Mouse (Mus musculus): Measurements from ENCODE around the gene F8. TPM values are rescaled to one million over a fixed set of nuclear protein-coding genes. Genes with fewer than 3 reads are reported as not detected.
A peak's percentile ranks its signal among the peaks of the same experiment; 100 is the strongest.

F8 gene
- polyA plus RNA-seq (2016; fragmentation: Nextera tagmentation; extraction: Ambion mirVana), result 1.9 TPM in 2 replicates

GRCm38 (mm10) chrX:75382195-75382771, at the start of gene F8, which contains the start of gene Fundc2:
TSS of gene F8 (minus strand) at chrX:75382615.
TSS of gene Fundc2 (plus strand) at chrX:75382399.
- Histone ChIP-seq H3K9ac (replicated peaks) (peak within 1 kb of the TSS; percentile 47), H3K27me3 (no peaks in the 10 kb centered on the region), H3K4me2 (replicated peaks) (peak within 1 kb of the TSS; percentile 50), H3K9me3 (no peaks in the 10 kb centered on the region), H3K4me3 (peak within 1 kb of the TSS; percentile 49), H3K27ac (replicated peaks) (no peak within 1 kb of the TSS; the same call in 1 of the 2 replicates), H3K36me3 (no peaks in the 10 kb centered on the region), H3K4me1 (no peaks in the 10 kb centered on the region)
- 15% methylated on average over 25 of the region's 25 CpGs for WGBS
- ATAC-seq (ENCODE audit: low FRiP score, low read depth), result peak; percentile 97

- Histone ChIP-seq H3K36me3 (no peaks in the 10 kb centered on the region), H3K4me3 (peak within 1 kb of the TSS; percentile 53), H3K27me3 (no peaks in the 10 kb centered on the region), H3K9me3 (no peaks in the 10 kb centered on the region), H3K4me2 (replicated peaks) (peak within 1 kb of the TSS; percentile 48), H3K4me1 (no peaks in the 10 kb centered on the region), H3K27ac (replicated peaks) (peak within 1 kb of the TSS; percentile 91), H3K9ac (replicated peaks) (peak within 1 kb of the TSS; percentile 57)
- peak; percentile 100 for ATAC-seq (ENCODE audit: low FRiP score, low read depth)
- 21% methylated on average over 50 of the region's 52 CpGs for WGBS
Measured at GRCm38 (mm10) chrX:75415936-75416785, 33.7 kb upstream of the F8 start, which contains the start of the genes Cmc4, Mtcp1 and Brcc3. TSS of gene Cmc4 (minus strand) at chrX:75416584. TSS of gene Mtcp1 (minus strand) at chrX:75416588. TSS of gene Brcc3 (plus strand) at chrX:75416628.

- no peaks in the 10 kb centered on the region for H3K27me3 ChIP-seq
- H3K4me3 ChIP-seq, result no peak overlapping the region
- no peaks in the 10 kb centered on the region for H3K4me1 ChIP-seq
- H3K9ac ChIP-seq (replicated peaks), result no peak overlapping the region
- no peaks in the 10 kb centered on the region for H3K36me3 ChIP-seq
- no peak overlapping the region for H3K4me2 ChIP-seq (replicated peaks)
- no peak for ATAC-seq (ENCODE audit: low FRiP score, low read depth)
- no peak overlapping the region for H3K27ac ChIP-seq (replicated peaks)
- H3K9me3 ChIP-seq, result no peaks in the 10 kb centered on the region
- 81% methylated on average over 1 of the region's 1 CpGs for WGBS
Measured at GRCm38 (mm10) chrX:75409711-75410110, 27.3 kb upstream of the F8 start.

DNA sequence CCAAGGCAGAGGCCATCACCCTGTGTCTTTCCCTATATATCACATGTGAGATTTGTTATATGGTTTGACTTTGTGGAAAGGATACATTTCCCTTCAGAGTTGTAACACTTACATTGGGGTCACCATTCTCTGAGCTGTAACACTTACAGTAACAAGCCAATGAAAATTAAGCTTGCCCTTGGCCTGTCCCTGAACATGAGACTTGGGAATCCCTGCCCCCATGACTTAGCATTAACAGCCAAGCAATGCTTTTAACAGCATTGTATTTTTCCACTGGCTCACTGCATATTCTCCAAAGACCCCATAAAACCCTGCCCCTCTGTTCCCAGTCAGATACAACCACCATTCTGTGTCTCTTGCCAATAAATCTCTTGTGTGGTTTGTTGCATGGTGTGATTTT, 20.9 kb upstream of the F8 start:
- Histone ChIP-seq H3K9ac (replicated peaks) (no peak overlapping the region), H3K4me1 (no peaks in the 10 kb centered on the region), H3K27me3 (no peaks in the 10 kb centered on the region), H3K36me3 (no peaks in the 10 kb centered on the region), H3K27ac (replicated peaks) (no peak overlapping the region), H3K9me3 (no peaks in the 10 kb centered on the region), H3K4me3 (no peak overlapping the region), H3K4me2 (replicated peaks) (no peak overlapping the region)
- ATAC-seq (ENCODE audit: low FRiP score, low read depth), result no peak

GRCm38 (mm10) chrX:75402668-75403067, 20.3 kb upstream of the F8 start:
- ATAC-seq (ENCODE audit: low FRiP score, low read depth), result no peak
- no peak overlapping the region for H3K9ac ChIP-seq (replicated peaks)
- no peaks in the 10 kb centered on the region for H3K27me3 ChIP-seq
- H3K4me2 ChIP-seq (replicated peaks), result no peak overlapping the region
- H3K27ac ChIP-seq (replicated peaks), result no peak overlapping the region
- 67% methylated on average over 2 of the region's 2 CpGs for WGBS
- no peaks in the 10 kb centered on the region for H3K36me3 ChIP-seq
- no peaks in the 10 kb centered on the region for H3K4me1 ChIP-seq
- no peak overlapping the region for H3K4me3 ChIP-seq
- no peaks in the 10 kb centered on the region for H3K9me3 ChIP-seq

DNA sequence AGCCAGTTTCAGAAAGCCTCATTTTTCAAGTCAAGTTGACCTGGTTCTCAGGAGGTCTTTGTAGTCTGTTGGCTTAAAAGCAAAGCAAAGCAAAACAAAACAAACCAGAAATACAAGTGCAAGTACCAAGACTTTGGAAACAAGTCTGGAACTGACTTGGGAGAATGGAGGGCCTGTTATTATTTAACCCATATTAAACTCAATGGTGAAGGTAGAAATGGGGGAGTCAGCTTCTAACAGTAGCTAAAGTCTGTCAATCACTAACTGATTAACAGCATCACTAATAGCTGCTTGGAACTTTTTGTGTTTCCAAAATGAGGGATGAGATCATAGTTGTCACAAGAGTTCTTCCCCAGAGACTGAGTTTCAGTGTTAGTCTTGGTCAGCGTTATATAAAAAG, 17.1 kb upstream of the F8 start:
- Histone ChIP-seq H3K9ac (replicated peaks) (no peak overlapping the region), H3K9me3 (no peaks in the 10 kb centered on the region), H3K4me3 (no peak overlapping the region), H3K36me3 (no peaks in the 10 kb centered on the region), H3K4me2 (replicated peaks) (no peak overlapping the region), H3K27me3 (no peaks in the 10 kb centered on the region), H3K4me1 (no peaks in the 10 kb centered on the region), H3K27ac (replicated peaks) (no peak overlapping the region)
- 90% methylated on average over 1 of the region's 1 CpGs for whole genome bisulfite sequencing
- no peak for ATAC-seq (ENCODE audit: low FRiP score, low read depth)

- Histone ChIP-seq H3K4me3 (peak overlapping the region; percentile 49), H3K9me3 (no peaks in the 10 kb centered on the region), H3K9ac (replicated peaks) (no peak overlapping the region), H3K27ac (replicated peaks) (no peak overlapping the region), H3K36me3 (no peaks in the 10 kb centered on the region), H3K4me2 (replicated peaks) (peak overlapping the region; percentile 50), H3K27me3 (no peaks in the 10 kb centered on the region), H3K4me1 (no peaks in the 10 kb centered on the region)
- WGBS, result 74% methylated on average over 5 of the region's 5 CpGs
- ATAC-seq (ENCODE audit: low FRiP score, low read depth), result peak; percentile 50
Measured at GRCm38 (mm10) chrX:75381699-75382098, 716 bp downstream of the F8 start.

GRCm38 (mm10) chrX:75381176-75381575, 1.2 kb downstream of the F8 start:
- WGBS, result 81% methylated on average over 1 of the region's 1 CpGs
- no peaks in the 10 kb centered on the region for H3K9me3 ChIP-seq
- no peaks in the 10 kb centered on the region for H3K36me3 ChIP-seq
- H3K4me2 ChIP-seq (replicated peaks), result no peak overlapping the region
- ATAC-seq (ENCODE audit: low FRiP score, low read depth), result no peak
- H3K9ac ChIP-seq (replicated peaks), result no peak overlapping the region
- no peaks in the 10 kb centered on the region for H3K27me3 ChIP-seq
- no peak overlapping the region for H3K4me3 ChIP-seq
- no peak overlapping the region for H3K27ac ChIP-seq (replicated peaks)
- H3K4me1 ChIP-seq, result no peaks in the 10 kb centered on the region

GRCm38 (mm10) chrX:75376815-75377214, 5.6 kb downstream of the F8 start:
- Histone ChIP-seq H3K4me2 (replicated peaks) (no peak overlapping the region), H3K4me3 (no peak overlapping the region), H3K4me1 (no peaks in the 10 kb centered on the region), H3K36me3 (no peaks in the 10 kb centered on the region), H3K27me3 (no peaks in the 10 kb centered on the region), H3K27ac (replicated peaks) (no peak overlapping the region), H3K9me3 (no peaks in the 10 kb centered on the region), H3K9ac (replicated peaks) (no peak overlapping the region)
- ATAC-seq (ENCODE audit: low FRiP score, low read depth), result no peak

DNA sequence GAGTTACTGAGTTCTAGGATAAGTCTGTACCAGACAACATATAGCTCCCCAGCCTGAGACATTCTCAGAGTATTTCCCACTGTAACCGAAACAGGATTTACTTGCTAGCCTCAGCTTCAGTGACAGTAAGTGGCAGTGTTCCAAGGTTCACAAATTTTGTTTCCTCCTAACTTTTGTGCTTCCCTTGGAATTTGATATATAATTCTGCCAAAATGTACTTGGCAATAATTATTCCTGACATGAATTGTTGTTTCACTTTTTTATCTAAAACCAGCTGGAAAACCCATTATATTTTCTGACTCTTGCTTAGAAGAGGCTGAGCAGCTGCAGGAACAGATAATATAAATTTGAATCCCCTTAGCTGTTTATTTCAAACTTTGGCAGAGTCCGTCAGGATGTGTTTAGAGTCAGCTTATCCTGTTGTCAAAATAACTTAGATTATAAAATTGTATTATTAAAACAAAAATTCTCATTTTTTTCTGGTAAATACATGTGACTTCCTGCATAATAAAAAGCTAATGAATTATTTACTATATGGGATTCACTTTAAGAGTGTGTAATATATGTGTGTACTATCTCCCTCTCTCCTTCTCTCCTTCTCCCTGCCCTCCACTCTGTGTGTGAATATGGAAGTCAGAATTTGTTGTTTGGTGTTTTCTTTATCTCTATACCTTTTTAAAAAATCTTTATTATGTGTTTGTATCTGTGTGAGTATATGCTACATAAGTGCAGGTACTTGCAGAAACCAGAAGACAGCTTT, 9.6 kb downstream of the F8 start:
- Histone ChIP-seq H3K4me3 (no peak overlapping the region), H3K36me3 (no peaks in the 10 kb centered on the region), H3K4me1 (no peaks in the 10 kb centered on the region), H3K9ac (replicated peaks) (no peak overlapping the region), H3K27ac (replicated peaks) (no peak overlapping the region), H3K9me3 (no peaks in the 10 kb centered on the region), H3K27me3 (no peaks in the 10 kb centered on the region), H3K4me2 (replicated peaks) (no peak overlapping the region)
- WGBS, result 78% methylated on average over 2 of the region's 2 CpGs
- ATAC-seq (ENCODE audit: low FRiP score, low read depth), result no peak

DNA sequence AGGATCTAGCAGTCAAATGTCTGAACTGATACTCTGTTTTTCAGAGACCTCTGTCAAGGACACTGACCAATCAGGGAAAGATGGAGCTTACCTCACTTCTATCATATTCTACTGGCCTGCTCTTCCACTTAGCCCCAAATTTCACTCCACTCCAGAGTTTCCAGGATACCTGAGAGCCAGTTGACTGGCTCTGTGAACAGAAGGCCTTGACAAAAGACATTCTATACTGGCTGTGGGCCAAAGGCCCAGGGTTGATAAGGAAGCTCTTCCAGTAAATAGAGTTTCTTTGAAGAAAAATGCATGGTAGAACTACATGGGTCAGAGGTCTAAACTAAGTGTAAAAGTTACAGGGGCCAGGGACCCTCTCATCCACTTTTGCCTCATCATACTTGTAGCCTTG, 12.2 kb downstream of the F8 start:
- no peak overlapping the region for H3K4me2 ChIP-seq (replicated peaks)
- H3K4me1 ChIP-seq, result no peaks in the 10 kb centered on the region
- no peaks in the 10 kb centered on the region for H3K36me3 ChIP-seq
- H3K27ac ChIP-seq (replicated peaks), result no peak overlapping the region
- H3K9ac ChIP-seq (replicated peaks), result no peak overlapping the region
- no peaks in the 10 kb centered on the region for H3K9me3 ChIP-seq
- no peaks in the 10 kb centered on the region for H3K27me3 ChIP-seq
- H3K4me3 ChIP-seq, result no peak overlapping the region
- no peak for ATAC-seq (ENCODE audit: low FRiP score, low read depth)

- Histone ChIP-seq H3K4me2 (replicated peaks) (no peak overlapping the region), H3K4me1 (no peaks in the 10 kb centered on the region), H3K9me3 (no peaks in the 10 kb centered on the region), H3K4me3 (no peak overlapping the region), H3K9ac (replicated peaks) (no peak overlapping the region), H3K36me3 (no peaks in the 10 kb centered on the region), H3K27me3 (no peaks in the 10 kb centered on the region), H3K27ac (replicated peaks) (no peak overlapping the region)
- ATAC-seq (ENCODE audit: low FRiP score, low read depth), result no peak
- WGBS, result 86% methylated on average over 4 of the region's 4 CpGs
Measured at GRCm38 (mm10) chrX:75323556-75323955, 58.9 kb downstream of the F8 start.
